Mouse (Mus musculus): Measurements from ENCODE around the gene H2-Eb1.
"Not testable (repeated sequence)": the region's sequence is repeated elsewhere in the genome, so short reads cannot be mapped to it uniquely, and the experiment has no call there.

H2-Eb1 gene

DNA sequence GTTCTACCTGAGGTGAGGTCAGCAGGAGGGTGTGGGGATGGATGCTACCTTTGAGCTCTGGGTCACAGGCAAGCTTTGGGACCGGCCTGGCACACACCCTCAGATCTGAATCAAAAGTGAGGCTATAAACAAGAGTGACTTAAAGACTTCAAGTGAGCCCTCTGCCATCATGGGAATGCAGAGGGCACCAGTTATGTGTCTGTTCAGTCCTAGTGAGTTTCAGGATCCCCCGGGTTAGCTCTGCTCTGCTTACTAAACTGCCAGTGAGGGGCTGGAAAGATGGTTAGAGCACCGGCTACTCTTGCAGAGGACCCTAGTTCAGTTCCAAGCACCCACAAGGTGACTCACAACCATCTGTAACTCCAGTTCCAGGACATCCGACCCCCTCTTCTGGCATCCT, 13.1 kb upstream of the H2-Eb1 start:
- no peak for DNase-seq

DNA sequence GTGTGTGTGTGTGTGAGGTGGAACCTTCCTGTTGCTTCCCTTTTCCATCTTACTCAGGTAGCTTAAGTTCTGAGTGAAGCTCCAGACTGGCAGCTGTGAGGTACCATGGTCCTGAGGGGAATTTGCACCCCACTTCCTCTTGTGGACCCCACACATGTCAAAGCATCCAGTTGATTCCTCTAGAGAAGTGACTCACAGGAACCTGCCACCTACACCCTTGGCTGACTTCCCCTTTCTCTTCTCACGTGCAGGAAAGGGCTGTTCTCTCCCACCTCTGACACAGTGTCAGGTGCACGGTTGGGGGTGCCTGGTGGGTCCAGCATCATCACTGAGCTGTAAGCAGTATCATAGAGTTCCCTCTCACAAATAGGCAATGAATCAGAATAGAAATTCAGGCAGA, 12.1 kb upstream of the H2-Eb1 start:
- no peak for DNase-seq

DNA sequence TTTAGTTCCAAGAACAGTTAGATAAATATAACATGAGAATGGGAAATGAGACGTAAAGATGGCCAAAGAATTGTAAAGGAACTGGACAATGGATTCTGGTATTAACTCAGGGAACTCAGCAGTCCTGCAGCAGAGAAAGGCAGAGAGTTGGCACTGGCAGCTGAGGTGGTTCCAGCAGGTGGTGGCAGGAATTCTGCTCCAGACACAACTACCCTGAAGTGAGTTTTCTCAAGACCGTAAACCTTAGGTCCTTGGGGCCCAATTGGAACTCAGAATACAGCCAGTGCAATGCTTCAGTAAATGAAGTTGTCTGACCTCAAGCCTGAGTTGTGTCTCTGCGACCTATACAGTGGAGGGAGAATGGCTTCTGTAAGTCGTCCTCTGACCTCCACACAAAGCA, 11.4 kb upstream of the H2-Eb1 start:
- DNase-seq = no peak

DNA sequence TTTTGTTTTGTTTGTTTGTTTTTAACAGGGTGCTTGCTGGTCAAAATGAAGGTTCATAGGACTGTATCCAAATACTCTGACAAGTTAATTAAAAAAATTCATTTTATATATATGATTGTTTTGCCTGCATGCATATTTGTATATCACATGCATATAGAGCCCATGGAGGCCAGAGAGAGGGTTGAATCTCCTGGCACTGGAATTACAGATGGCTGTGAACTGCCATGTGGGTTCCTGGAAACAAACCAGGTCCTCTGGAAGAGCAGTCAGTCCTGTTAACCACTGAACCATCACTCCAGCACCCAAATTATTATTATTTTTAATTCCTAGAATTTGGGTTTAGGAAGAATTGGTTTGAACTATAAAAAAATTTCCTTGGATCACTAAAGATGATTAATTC, 10.4 kb upstream of the H2-Eb1 start:
- DNase-seq = no peak

DNA sequence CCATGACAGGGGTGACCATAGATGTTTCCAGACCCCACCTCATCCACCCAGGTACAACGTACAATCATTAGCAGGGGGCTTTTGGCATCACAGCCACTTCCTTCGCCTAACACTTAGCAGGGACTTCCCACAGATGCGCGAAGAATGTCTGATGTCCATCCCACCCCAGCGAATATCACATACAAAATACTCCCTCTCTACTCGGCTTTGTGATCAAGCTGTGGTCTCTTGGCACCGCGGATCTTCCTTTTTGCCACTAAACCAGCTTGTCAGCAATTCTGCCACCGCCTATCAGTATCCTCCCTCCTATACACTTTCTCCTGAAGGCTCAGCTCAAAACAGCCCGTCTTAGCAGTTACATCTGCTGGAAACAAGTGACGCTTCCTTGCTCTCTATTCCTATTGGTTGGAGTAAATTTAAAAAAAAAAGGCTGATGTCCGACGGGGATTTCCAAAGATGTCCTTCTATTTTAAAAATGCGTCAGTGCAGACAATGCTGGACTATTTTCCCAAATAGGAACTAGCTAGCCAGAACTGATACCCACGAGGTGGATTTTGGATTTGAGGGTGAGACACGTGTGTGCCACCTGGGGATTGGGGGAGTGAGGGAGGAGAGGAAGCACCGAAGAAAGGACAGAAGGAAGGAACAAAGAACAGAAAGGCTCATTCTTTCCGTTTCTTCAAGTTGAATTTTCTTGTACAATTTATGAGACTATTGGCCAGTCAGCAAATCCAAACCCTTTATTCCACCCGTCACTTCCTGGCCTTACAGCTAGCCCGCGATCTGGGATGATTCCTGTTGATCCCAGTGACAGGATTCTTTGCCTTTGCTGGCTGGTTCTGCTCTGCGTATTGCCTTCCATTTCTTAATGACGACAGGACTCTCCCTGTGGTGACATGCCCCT, 9.5 kb upstream of the H2-Eb1 start:
- DNase-seq = no peak

DNA sequence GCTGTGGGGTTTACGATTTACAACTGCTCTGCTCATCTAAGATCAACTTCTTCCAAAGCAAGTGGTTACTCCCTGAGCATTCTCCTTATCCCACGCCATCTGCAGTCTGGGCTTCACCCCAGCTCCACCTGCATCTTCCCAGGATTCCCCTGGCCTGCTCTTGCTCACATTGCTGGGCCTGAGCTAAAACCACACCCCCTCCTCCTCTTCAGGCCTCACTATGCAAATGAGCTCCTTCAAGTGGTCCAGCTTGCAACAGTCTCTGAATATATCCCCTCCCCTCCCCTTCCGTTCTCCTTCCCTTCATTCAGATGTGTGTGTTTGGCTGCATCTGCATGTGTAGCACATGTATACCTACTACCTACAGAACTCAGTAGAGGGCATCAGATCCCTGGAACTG, 6.3 kb upstream of the H2-Eb1 start:
- no peak for DNase-seq

DNA sequence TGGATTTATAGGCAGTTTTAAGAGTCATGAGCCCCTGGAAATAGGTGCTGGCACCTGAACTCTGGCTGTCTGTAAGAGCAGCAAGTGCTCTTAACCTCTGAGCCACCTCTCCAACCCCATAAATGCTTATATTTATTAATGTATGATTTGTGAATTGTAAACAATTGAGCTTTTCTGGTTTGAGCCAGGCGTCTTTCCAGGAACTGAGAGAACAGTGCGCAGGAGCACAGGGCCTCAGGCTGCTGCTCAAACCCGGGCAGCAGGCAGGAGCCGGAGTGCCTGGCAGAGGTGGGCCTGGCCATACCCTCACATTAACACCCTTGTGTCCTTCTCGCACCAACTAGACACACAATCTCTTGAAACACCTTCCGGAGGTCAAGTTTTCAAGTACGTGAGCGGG, 5.6 kb upstream of the H2-Eb1 start:
- DNase-seq = no peak

DNA sequence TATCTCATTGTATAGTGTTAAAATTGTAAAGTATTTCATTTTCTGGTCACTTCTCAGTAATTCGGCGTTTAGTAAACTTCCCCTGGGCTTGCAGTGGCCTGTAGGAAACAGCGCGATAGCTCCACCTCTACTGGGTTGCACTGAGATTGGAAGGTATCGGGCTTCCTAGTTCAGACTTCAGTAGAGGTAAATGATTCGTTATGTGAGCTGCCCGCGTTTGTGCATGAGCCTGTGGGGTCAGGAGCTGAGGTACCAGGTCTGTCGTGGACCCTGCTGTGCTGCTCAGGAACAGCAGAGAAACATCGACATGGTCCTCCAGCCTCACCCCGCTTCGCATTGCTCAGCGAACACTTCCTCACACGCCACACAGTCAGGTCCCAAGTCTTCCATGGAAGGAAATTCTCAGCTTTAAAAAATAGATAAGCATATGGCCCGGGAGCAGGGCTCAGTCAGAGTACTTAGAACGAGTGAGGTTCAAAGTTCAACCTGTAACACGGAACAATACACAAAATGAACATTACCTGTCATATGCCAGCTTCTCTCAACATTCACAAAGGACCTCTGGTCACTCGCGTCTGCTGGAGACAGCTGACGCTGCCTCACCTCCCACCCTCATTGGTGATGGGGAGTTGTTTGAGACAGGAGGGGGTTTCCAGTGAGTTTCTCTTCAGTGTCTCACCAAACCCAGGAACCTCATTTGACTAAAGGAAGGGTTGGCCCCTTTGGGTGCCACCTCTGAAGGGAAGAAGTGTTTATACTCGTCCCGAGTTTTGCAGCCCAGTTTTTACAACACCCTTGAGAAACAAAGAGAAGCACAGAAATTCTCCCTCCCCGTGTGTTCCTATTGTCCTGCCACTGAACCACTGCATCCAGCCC, 4.7 kb upstream of the H2-Eb1 start:
- no peak for DNase-seq

DNA sequence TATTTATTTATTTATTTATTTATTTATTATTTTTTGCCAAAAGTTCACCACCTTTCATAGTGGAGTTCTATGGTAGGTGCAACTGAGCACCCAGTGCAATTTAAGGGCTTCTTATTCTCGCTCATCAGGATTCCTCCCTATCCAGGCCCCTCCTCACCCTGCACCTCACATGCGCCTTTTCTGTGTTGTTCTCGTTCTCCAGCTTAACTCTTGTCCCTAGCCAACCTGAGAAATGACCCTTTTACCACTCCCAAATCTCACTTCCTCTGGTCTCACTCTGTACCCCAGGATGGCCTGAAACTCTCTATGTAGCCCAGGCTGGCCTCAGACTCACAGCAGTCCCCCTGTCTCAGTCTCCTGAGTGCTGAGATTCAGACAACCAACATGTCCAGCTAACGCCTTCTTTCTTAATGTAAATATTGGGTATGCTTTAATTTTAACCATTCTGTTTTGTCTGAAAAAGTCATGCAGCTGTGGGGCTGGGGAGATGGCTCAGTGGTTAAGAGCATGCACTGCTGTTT, 3.9 kb upstream of the H2-Eb1 start:
- no peak for DNase-seq

DNA sequence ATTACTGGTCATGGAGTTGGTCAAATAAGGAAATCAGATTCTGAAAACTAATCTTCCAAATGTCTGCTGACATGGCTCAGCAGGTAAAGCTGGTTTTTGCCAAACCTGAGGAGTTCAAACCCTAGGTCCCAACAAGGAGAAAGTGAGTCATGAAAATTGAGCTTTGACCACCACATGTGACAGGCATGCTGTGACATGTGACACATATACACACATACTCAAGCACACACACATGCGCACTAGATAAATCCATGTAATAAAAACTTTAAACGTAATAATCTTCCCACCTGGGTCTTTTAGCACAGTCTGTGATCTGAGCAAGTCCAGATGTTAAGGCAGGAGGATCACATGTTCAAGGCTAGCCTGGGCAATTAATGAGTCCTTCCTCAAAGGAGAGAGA, 1.9 kb upstream of the H2-Eb1 start:
- DNase-seq = no peak

DNA sequence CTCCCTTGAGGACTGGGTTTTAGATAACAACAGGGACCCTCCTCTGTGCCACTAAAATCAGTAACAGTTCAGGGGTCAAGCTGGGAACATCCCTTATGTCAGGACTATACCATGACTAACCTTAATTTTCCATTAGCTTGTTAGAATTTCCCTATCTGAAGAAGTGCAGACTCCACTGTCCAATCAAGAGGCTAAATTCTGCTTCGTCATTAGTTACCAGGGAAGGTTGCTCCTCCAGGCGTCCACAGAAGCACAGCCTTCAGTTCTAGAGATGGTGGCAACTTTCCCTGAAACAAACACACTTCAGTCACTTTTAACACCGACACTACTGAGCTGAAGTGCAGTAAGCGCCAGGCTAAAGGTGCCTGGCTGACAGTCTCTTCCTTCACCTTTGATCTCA, 916 bp upstream of the H2-Eb1 start:
- no peak for DNase-seq

DNA sequence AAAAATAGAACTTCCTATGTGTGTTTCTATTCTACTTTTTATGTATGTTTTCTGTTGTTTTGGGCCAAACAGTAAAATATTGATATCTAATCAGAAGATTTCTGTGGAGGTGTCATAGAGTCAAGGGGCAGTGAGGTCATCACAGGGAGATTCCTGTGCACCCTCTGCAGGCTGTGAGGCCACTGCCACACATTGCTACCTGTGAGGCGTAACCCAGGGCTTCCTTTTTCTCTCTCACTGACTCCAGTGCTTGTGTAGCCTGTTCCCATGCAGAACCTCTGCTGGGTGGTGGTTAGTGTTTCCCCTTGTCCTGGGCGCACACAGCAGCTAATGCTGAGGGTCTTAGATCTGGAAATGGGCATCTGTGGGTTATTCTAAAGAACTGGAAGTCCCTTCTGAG, 740 bp downstream of the H2-Eb1 start:
- no peak for DNase-seq

DNA sequence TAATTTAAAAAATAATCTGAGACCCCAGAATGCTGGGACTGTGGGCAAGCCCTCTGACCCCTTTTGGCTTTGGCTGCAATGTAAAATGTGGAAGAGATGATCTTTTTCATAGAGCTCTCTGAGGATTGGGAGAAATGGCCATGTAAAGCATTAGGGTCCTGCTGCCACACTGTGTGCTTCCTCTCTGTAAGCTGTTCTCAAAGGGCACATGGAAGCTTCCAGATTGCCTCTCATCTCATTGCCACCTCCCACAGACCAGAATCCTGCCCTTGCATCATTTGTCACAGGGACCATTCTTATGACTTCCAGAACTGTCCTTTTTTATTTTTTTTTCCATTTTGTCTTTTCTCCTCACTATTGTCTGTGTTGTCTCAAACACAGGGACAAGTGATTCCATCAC, 1.5 kb downstream of the H2-Eb1 start:
- DNase-seq = no peak

DNA sequence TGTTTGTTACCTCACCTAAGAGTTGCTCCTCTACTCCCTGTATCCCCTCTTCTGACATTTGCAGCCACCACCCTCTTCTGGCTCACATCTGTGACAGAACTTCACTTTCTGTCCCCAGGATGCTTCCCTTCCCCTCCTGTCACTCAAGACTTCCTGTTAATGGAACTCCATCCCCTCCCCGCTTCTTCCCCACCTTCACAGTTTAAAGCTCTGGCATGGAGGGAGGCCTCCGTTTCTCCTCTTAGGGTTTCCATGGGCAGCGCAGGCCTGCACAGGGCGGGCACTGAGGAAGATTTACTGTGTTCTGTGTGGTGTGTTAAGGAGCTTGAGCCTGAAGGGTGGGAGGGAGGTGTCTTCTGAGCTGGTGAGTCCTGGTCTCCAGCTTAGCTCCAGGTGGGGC, 2.5 kb downstream of the H2-Eb1 start:
- no peak for DNase-seq

DNA sequence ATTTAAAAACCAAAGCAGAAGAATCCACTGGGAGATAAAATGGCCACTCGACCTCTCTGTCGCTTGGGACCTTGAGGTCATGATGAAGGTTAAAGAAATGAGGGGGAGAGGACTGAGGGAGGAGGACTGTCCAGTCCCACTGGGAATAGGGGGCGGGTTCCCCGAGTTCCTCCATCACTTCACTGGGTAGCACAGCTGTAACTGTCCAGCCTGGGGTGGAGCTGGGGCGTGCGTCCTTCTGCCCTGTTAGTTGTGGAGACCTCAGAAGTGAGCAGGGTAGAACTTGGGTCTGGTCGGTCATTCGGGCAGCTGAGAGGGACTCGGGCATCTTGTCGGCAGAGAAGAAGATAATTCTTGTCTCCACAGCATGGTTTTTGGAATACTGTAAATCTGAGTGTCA, 3.6 kb downstream of the H2-Eb1 start:
- DNase-seq = no peak

DNA sequence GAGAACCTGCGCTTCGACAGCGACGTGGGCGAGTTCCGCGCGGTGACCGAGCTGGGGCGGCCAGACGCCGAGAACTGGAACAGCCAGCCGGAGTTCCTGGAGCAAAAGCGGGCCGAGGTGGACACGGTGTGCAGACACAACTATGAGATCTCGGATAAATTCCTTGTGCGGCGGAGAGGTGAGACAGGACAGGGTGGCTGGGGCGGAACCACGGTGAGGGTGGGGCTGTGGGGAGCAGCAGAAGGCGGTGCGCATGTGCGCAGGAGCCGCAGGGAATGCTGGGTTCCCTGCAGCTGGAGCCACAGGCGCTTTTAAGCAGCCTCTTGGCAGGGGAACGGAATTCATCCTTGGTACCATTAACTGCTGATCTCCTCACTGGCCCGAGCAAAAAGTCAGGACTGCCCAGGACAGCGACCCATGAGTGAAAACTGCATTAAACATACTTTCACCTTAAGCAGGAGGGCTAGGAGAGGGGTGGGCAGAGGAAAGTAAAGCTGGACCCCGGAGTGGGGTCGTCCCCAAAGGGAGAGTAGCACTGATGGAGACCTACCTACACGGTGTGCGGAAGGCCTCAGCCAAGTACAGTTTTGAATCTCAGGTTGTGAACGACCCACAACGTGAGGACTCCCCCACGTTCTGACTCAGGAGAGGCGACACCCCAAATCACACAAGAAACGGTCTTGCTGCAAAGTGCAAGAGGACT, 4.2 kb downstream of the H2-Eb1 start:
- DNase-seq = peak; percentile 44

DNA sequence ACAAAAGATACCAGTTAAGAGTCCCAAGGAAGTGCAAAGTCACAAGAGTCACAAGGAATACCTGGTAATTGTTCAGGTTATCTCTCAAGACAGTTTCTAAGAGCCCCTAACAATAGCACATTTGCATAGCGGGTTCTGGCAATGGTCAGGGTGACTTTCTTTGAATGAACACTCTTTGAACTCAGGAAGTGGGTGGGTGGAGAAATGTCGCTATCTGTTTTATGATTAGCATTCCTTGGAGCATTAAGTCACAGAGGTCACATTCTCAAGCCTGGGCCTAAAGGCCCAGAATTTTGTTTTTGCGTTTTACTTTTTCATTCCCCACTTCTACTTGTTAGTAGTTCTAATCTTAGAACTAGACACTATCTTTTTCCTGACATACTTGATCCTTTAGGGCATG, 4.9 kb downstream of the H2-Eb1 start:
- not testable (repeated sequence) for DNase-seq

DNA sequence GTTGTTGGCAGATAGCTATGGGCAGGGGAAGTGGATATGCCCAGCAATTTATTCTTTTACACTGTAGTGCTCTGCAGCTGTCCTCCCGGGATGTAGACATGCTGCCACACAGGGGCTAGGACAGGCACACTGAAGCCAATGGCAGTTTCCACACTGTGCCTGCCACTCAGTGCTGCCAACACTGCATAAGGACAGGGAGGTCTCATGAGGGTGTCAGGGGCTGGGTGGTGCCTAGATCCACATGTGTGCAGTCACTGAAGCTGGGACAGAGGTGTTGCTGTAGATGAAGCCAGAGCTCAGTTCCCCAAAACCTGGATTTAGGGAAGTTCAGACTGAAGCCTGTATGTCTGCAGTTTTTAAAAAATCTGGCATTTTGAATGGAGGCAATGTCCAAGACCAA, 6.5 kb downstream of the H2-Eb1 start:
- DNase-seq = no peak

DNA sequence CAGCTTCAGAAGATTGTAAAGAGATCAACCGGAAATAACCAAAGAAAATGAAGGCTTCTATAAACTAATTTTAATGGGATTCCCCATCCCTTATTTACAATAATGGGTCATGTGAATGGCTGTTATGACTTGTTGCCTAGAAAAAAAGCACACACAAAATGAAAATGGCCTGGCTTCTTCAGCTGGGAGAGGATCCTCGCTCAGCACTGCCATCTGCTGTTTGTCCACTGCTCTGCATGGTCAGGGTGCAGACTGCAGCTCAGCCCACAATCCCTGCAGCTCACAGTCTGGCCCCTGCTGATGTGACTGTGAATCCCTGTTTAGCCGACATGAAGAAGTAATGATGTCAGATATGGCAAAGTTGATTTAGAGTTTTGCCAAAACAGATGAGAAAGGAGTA, 7.7 kb downstream of the H2-Eb1 start:
- DNase-seq = peak; percentile 19

DNA sequence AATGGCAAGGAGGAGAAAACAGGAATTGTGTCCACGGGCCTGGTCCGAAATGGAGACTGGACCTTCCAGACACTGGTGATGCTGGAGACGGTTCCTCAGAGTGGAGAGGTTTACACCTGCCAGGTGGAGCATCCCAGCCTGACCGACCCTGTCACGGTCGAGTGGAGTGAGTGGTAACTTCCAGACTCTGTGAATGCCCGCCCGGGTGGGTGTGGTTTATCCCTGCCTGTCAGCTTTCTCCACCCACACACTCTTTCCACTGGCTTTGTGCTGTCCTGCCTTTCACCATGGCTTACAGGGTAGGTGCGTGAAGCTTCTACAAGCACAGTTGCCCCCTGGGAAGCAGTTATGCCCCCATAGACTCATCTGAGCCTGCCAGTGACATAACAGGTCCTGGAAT, 8.6 kb downstream of the H2-Eb1 start:
- no peak for DNase-seq

DNA sequence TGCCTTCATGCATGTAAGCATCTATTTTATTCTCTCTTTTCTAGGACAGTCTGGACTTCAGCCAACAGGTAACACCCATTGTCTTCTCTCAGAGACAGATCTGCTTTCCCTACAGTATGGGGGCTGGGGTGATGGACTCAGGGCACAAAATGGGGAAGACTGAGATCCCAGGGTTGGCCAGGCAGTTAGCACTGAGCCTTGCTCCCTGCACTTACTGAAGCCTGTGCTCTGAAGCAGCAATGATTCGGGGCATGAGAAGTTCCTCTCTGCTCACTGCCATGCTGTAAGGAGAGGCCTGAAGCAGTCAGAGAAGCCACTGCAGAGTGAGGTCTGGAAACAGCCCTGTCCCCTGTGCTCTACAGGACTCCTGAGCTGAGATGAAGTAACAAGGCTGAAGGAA, 9.8 kb downstream of the H2-Eb1 start:
- no peak for DNase-seq

DNA sequence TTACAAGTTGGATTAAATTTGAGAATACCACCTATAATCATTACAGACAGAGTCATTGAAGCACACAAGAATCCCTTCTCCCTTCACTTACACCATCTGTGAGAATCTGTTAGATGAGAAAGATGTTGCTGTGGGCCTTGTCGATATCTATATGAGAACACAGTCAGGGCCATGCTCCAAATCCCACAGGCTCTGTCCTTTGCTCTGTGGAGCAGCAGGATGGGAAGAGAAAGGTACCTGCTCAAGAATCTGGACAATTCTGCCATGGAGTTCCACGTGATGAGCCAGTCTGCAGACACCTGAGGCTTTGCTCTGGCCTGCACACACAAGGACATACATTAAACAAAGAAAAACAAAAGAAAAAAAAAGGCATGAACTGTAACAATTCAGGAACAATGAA, 11.0 kb downstream of the H2-Eb1 start:
- DNase-seq = no peak

DNA sequence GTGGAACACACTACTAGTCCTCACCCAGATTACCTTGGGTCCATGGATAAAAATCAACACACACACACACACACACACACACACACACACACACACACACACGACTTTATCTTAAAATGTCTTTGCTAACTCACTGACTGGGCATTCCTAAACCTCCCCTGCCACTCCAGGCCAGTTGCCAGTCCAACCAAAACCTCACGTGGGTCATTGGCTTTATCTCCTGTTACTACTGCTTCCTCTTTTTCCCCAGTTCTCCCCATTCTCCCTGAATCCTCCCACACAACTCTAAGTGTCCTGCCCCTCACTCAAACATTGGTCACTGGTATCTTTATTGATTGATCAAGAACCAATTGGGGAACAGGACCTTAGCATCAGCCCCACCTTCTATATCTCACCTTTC, 11.6 kb downstream of the H2-Eb1 start:
- DNase-seq = no peak
